Mouse (Mus musculus) kidney, adult 2 months (tissue): ENCODE measurements at regions not wholly inside any gene's neighbourhood (a gene's known extent, or its start where the extent isn't known, plus 50 kb on each side); places are given as distances from the start of the nearest gene placed in this dataset.

Experiments
- CTCF ChIP-seq: fragments of 200-500 bp; conservative IDR thresholded peaks from 2 replicates; pipeline ENCODE4 v1.5.1; 2011; ENCODE audit warnings: low read depth, mild to moderate bottlenecking, control low read depth, low read length, moderate library complexity, mixed read lengths; ENCODE audit not compliant: insufficient read depth, insufficient read length
- POLR2A ChIP-seq: fragments of 200-500 bp; IDR thresholded peaks from one replicate; pipeline ENCODE4 v1.6.1; 2011; ENCODE audit warnings: low read depth, low read length, control low read depth

GRCm38 (mm10) chr8:128003385-128003784 is 355.0 kb upstream of the Nrp1 start:
- TF ChIP-seq POLR2A (no peak), CTCF (no peak)
